Mouse (Mus musculus): ENCODE measurements around the gene Nxf7. TPM values are rescaled to one million over a fixed set of nuclear protein-coding genes. Genes with fewer than 3 reads are reported as not detected.
"Not testable (repeated sequence)": the region's sequence is repeated elsewhere in the genome, so short reads cannot be mapped to it uniquely, and the experiment has no call there.

Nxf7 gene
- 0.25 and 0.27 TPM in 2 replicates for polyA plus RNA-seq (2014; fragmentation: Nextera tagmentation; extraction: Ambion mirVana)

DNA sequence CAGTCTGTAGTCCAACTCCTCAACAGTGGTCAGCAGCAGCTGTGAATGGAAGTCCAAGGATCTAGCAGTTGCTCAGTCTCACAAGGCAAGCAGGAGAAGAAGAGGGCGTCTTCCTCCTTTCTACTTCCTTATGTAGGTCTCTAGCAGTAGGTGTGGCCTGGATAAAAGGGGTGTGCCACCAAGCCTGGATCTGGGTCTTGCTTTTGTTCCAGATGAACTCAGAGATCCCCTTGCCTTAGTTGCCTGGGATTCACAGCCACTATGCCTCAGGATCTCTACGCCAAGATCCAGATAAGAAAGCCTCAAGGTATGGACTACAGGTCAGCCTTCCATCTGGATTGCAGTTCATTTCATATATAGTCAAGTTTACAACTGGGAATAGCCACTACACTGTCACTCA, at the start of gene Nxf7:
TSS of gene Nxf7 (minus strand) at position 101 of the 400 bp plus-strand sequence.
- no peak within 1 kb of the TSS for H3K9ac ChIP-seq (ENCODE audit: low read depth, low read length)
- DNase-seq (ENCODE audit: low spot score) (no peak), ATAC-seq (replicated peaks; ENCODE audit: low FRiP score) (no peak)
- H3K9me3 ChIP-seq (ENCODE audit: control insufficient read depth, low read length), result peaks cover 3% of the 10 kb centered on the region; the same call in 1 of the 2 replicates
- no peaks in the 10 kb centered on the region for H3K4me1 ChIP-seq (replicated peaks; ENCODE audit: control insufficient read depth, insufficient read depth, low read length)
- H3K4me2 ChIP-seq, result no peak within 1 kb of the TSS
- H3K27me3 ChIP-seq (replicated peaks; ENCODE audit: control insufficient read depth, insufficient read depth, low read length), result no peaks in the 10 kb centered on the region
- H3K36me3 ChIP-seq (ENCODE audit: control insufficient read depth, insufficient read depth, low read length), result no peaks in the 10 kb centered on the region
- no peak within 1 kb of the TSS for H3K27ac ChIP-seq (ENCODE audit: low read depth, low read length)
- WGBS, result 60% methylated on average over 2 of the region's 2 CpGs
- no peak within 1 kb of the TSS for H3K4me3 ChIP-seq (ENCODE audit: low read depth, low read length)

DNA sequence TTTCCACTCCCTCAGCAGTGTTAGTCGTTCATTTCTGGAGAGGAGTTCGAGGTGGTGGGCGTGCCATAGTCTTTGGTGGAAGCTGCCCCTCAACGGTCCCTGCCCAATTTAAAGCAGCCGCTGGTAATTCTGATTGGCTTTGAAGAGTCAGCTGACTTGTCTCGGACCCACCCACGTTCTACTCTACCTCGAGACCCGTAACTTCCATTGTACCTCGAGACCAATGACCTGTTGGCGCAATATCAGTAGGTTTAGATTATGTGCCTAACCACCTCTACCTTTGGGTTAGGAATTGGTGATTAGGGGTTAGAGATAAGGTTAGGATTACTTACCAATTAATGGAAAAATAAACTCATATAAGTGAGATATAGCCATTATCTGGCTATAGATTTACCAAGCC, 29.0 kb upstream of the Nxf7 start, which contains the start of gene Prame:
TSS of gene Prame (minus strand) at position 101 of the 400 bp plus-strand sequence.
- no peak within 1 kb of the TSS for H3K4me3 ChIP-seq (ENCODE audit: low read depth, low read length)
- no peak for DNase-seq (ENCODE audit: low spot score)
- no peaks in the 10 kb centered on the region for H3K4me1 ChIP-seq (replicated peaks; ENCODE audit: control insufficient read depth, insufficient read depth, low read length)
- H3K27me3 ChIP-seq (replicated peaks; ENCODE audit: control insufficient read depth, insufficient read depth, low read length), result no peaks in the 10 kb centered on the region
- H3K36me3 ChIP-seq (ENCODE audit: control insufficient read depth, insufficient read depth, low read length), result no peaks in the 10 kb centered on the region
- no peak within 1 kb of the TSS for H3K27ac ChIP-seq (ENCODE audit: low read depth, low read length)
- no peak within 1 kb of the TSS for H3K4me2 ChIP-seq
- WGBS, result 83% methylated on average over 11 of the region's 11 CpGs
- ATAC-seq (replicated peaks; ENCODE audit: low FRiP score), result no peak
- H3K9ac ChIP-seq (ENCODE audit: low read depth, low read length), result no peak within 1 kb of the TSS
- no peaks in the 10 kb centered on the region for H3K9me3 ChIP-seq (ENCODE audit: control insufficient read depth, low read length)

DNA sequence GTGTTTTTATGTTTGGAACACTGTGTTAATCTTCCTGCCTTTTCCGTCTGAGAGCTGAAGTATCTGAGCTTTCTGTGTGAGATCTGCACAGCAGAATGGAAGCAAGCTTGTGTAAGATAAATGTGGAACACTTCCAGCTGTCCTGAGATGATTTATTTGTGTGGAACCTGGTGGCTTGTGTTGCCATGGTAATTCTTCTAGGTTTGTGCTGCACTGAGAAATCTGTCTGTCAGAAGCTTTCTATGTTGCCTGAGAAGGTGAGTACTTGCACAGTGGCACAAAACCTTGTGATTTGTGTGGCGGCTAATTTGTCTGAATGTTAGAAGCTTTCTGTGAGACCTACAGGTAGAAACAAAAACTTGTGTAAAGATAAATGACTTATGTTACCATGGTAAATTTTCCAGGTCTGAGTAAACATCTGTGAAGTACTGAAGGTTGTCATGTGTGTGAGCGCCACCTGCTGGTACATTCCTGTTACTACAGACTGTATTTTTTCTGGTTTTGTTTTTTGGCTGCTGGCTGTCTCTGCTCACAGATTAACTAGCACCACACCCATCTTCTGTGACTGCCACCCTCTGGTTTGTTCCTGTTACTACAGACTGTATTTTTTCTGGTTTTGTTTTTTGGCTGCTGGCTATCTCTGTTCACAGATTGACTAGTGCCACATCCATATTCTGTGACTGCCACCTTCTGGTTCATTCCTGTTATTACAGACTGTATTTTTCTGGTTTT, 2.9 kb upstream of the Nxf7 start:
- not testable (repeated sequence) for H3K4me1 ChIP-seq (replicated peaks; ENCODE audit: control insufficient read depth, insufficient read depth, low read length); H3K27me3 ChIP-seq (replicated peaks; ENCODE audit: control insufficient read depth, insufficient read depth, low read length); H3K4me2 ChIP-seq; H3K9ac ChIP-seq (ENCODE audit: low read depth, low read length); DNase-seq (ENCODE audit: low spot score); H3K9me3 ChIP-seq (ENCODE audit: control insufficient read depth, low read length); H3K27ac ChIP-seq (ENCODE audit: low read depth, low read length); H3K4me3 ChIP-seq (ENCODE audit: low read depth, low read length); H3K36me3 ChIP-seq (ENCODE audit: control insufficient read depth, insufficient read depth, low read length)
- 0 out of 2 replicates have a peak, but pooled peaks have one; percentile 15 for ATAC-seq (replicated peaks; ENCODE audit: low FRiP score)
- 61% methylated on average over 3 of the region's 3 CpGs for WGBS

DNA sequence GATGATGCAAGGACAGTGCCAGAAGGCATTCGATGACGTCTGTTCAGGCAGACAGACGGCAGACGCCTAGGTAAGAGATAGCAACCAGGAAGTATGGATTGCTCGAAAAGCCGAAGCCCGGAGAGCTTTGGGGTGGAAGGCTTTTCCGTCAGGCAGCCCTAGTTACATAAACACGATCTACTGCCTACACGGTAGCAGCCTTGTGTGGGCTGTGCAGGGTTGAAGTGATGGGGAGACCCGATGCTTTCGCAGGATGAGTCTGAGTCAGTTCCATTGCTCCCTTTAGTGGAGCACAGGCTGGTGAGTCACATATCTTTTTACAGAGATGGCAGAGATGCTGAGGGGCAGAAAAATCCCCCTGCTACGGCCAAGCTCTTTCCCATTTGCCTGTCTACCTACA, 481 bp downstream of the Nxf7 start:
- no peak overlapping the region for H3K4me3 ChIP-seq (ENCODE audit: low read depth, low read length)
- no peak overlapping the region for H3K9ac ChIP-seq (ENCODE audit: low read depth, low read length)
- H3K9me3 ChIP-seq (ENCODE audit: control insufficient read depth, low read length), result peaks cover 3% of the 10 kb centered on the region; the same call in 1 of the 2 replicates
- DNase-seq (ENCODE audit: low spot score) (no peak), ATAC-seq (replicated peaks; ENCODE audit: low FRiP score) (no peak)
- no peak overlapping the region for H3K27ac ChIP-seq (ENCODE audit: low read depth, low read length)
- no peaks in the 10 kb centered on the region for H3K27me3 ChIP-seq (replicated peaks; ENCODE audit: control insufficient read depth, insufficient read depth, low read length)
- H3K4me1 ChIP-seq (replicated peaks; ENCODE audit: control insufficient read depth, insufficient read depth, low read length), result no peaks in the 10 kb centered on the region
- no peaks in the 10 kb centered on the region for H3K36me3 ChIP-seq (ENCODE audit: control insufficient read depth, insufficient read depth, low read length)
- no peak overlapping the region for H3K4me2 ChIP-seq
- 56% methylated on average over 13 of the region's 13 CpGs for WGBS

DNA sequence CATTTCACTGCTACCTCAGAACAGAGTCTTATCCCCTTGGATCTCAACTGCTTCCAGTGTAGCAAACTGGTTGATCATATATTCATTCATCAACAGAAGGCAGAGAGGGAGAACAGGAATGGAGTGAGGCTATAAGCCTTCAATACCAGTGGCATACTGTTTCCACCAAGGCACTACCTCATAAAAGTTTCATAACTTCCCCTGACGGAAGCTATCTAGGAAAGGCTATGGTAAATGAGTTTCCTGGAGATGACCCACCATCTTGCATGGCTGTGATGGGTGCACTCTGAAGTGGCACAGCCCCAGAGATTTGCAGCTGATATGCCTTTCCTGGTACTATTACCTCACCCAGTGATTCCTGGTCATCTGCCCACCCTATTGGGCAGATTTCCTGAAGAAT, 22.2 kb downstream of the Nxf7 start:
- 81% methylated on average over 1 of the region's 1 CpGs for WGBS
- H3K9me3 ChIP-seq (ENCODE audit: control insufficient read depth, low read length), result no peaks in the 10 kb centered on the region

DNA sequence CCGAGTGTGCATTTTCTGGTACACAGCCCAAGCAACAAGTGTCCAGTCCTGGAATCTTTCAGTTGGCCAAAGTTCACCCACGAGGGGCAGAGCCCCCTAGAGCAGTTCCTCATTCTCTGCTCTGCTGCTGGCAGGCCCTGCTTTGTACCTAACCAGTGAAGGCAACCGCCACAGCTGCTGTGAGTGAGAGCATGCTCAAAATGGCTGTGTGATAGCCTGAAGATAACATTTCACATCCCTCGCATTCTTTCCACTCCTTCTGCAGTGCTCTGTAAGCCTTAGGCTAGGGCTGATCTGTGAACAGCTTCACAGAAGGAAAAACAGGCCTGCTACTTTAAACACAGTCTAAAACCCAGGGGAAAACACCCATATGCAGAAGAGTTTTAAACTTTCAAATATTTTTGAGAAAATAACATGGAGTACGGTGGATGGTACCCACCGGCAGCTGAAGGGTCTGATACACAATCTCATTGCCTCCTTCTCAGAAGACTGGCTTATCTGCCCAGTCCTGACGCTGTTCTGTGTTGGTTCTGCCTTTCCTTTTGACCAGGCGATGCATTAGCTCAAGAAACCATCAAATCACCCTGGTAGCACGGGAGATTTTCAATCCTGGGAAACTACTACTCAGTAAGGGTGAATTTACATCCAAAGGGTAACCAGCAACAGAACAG, 23.5 kb downstream of the Nxf7 start:
- H3K4me1 ChIP-seq (replicated peaks; ENCODE audit: control insufficient read depth, insufficient read depth, low read length); H3K36me3 ChIP-seq (ENCODE audit: control insufficient read depth, insufficient read depth, low read length); H3K9me3 ChIP-seq (ENCODE audit: control insufficient read depth, low read length); DNase-seq (ENCODE audit: low spot score); H3K4me3 ChIP-seq (ENCODE audit: low read depth, low read length); H3K9ac ChIP-seq (ENCODE audit: low read depth, low read length); H3K27me3 ChIP-seq (replicated peaks; ENCODE audit: control insufficient read depth, insufficient read depth, low read length); H3K27ac ChIP-seq (ENCODE audit: low read depth, low read length): not testable (repeated sequence)
- ATAC-seq (replicated peaks; ENCODE audit: low FRiP score), result peak; percentile 78
- WGBS, result 48% methylated on average over 9 of the region's 9 CpGs
- peak overlapping the region; percentile 25; the same call in 1 of the 2 replicates for H3K4me2 ChIP-seq

More for the DNA sequence above, 22.2 kb downstream of the Nxf7 start:
- H3K4me1 ChIP-seq (replicated peaks; ENCODE audit: control insufficient read depth, insufficient read depth, low read length), result no peaks in the 10 kb centered on the region
- no peak overlapping the region for H3K4me2 ChIP-seq
- H3K36me3 ChIP-seq (ENCODE audit: control insufficient read depth, insufficient read depth, low read length), result no peaks in the 10 kb centered on the region
- no peak overlapping the region for H3K9ac ChIP-seq (ENCODE audit: low read depth, low read length)
- no peak for ATAC-seq (replicated peaks; ENCODE audit: low FRiP score)
- H3K27ac ChIP-seq (ENCODE audit: low read depth, low read length), result no peak overlapping the region
- H3K27me3 ChIP-seq (replicated peaks; ENCODE audit: control insufficient read depth, insufficient read depth, low read length), result no peaks in the 10 kb centered on the region
- no peak for DNase-seq (ENCODE audit: low spot score)
- H3K4me3 ChIP-seq (ENCODE audit: low read depth, low read length), result no peak overlapping the region

DNA sequence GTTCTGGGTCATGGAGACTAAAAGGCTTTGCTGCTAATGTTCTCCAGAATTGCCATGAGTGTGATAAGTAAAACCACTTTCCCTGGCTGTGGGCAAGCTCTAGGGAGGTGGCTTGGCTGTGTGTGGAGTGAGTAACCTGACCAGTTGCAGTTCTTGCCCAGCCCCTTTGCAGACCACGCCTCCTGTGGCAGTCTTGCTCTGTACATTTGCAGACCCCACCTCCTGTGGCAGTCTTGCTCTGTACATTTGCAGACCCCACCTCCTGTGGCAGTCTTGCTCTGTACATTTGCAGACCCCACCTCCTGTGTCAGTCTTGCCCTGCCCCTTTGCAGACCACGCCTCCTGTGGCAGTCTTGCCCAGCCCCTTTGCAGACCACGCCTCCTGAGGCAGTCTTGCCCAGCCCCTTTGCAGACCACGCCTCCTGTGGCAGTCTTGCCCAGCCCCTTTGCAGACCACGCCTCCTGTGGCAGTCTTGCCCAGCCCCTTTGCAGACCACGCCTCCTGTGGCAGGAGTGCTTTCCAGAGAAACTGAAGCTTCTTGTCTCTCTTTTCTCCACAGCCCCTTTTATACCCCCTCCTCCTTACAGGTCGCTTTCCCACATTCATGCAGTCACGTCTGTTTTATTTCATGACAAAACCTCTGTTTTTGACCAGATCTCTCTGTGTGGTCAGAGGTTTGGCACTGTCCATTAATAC, 24.2 kb downstream of the Nxf7 start:
- H3K4me1 ChIP-seq (replicated peaks; ENCODE audit: control insufficient read depth, insufficient read depth, low read length); DNase-seq (ENCODE audit: low spot score); H3K9ac ChIP-seq (ENCODE audit: low read depth, low read length); H3K9me3 ChIP-seq (ENCODE audit: control insufficient read depth, low read length); H3K4me3 ChIP-seq (ENCODE audit: low read depth, low read length); H3K27ac ChIP-seq (ENCODE audit: low read depth, low read length); H3K27me3 ChIP-seq (replicated peaks; ENCODE audit: control insufficient read depth, insufficient read depth, low read length); H3K36me3 ChIP-seq (ENCODE audit: control insufficient read depth, insufficient read depth, low read length): not testable (repeated sequence)
- 9% methylated on average over 8 of the region's 8 CpGs for WGBS
- peak; percentile 53 for ATAC-seq (replicated peaks; ENCODE audit: low FRiP score)
- H3K4me2 ChIP-seq, result peak overlapping the region; percentile 25; the same call in 1 of the 2 replicates

DNA sequence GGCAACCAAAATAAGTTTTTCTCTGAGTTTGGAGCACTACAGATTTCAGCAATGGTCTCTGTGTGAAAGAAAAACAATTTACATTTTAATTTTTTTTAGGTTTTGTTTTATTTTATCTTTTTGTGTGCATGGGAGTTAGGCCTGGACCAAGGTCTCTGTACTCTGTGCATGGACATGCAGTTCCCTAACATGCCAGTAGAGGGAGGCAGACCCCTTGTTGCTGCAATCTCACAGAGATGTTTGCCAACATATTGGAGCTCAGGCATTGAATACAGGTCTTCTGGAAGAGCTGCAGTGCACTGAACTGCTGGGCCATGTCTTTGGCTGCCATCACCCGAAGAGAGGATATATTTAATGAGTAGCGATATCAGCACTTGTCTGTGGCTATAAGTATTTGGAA, 29.1 kb downstream of the Nxf7 start:
- DNase-seq (ENCODE audit: low spot score), result not testable (repeated sequence)

More for the DNA sequence above, 29.1 kb downstream of the Nxf7 start:
- H3K4me3 ChIP-seq (ENCODE audit: low read depth, low read length); ATAC-seq (replicated peaks; ENCODE audit: low FRiP score); H3K9ac ChIP-seq (ENCODE audit: low read depth, low read length); H3K36me3 ChIP-seq (ENCODE audit: control insufficient read depth, insufficient read depth, low read length); H3K27me3 ChIP-seq (replicated peaks; ENCODE audit: control insufficient read depth, insufficient read depth, low read length); H3K4me1 ChIP-seq (replicated peaks; ENCODE audit: control insufficient read depth, insufficient read depth, low read length); H3K27ac ChIP-seq (ENCODE audit: low read depth, low read length); H3K9me3 ChIP-seq (ENCODE audit: control insufficient read depth, low read length); H3K4me2 ChIP-seq: not testable (repeated sequence)
- WGBS, result 0% methylated on average over 1 of the region's 2 CpGs

Measured in liver, embryonic 11.5 days (tissue).